In the genomic region with DNA sequence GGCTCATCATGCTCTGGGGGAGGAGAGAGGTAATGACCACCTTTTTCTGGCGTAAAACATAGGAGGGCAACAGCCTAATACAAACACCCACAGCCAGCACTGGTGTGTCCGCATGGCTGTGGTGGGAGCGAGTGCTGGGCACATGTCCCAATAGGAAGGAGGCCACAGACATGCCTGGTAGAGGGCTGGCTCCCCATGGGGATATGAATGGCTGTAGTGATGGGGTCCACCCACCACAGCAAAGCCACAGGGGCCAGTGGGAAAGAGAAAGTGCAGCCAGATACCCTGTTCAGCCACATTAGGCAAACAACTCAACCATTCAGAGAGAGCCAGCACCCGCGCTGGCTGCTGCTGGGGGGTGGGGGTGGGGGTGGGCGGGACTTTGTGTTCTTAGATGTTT, we compare ENCODE assay signal across 8 mouse cellular contexts.
DNase-seq lines count a peak whose midpoint lies in the region; ATAC-seq lines count a peak whose summit lies in the region.

No protein-coding gene starts in this region.

- peak; percentile 18 for DNase-seq in kidney, adult 9 months
- DNase-seq in kidney, postnatal 25 days, result no peak
- no peak for DNase-seq in urinary bladder, postnatal 10 days (ENCODE audit: low spot score)
- DNase-seq in kidney, postnatal 4 days, result no peak
- no peak for DNase-seq in thymus, postnatal 25 days

- ATAC-seq in common myeloid progenitor, adult 5-6 weeks (replicated peaks; ENCODE audit: low read depth, poor library complexity, severe bottlenecking), result peak; percentile 11; the same call in 1 of the 2 replicates
- peak; percentile 16 for ATAC-seq in granulocyte monocyte progenitor cell, adult 5-6 weeks (replicated peaks; ENCODE audit: poor library complexity, severe bottlenecking)
- peak; percentile 0; the same call in 1 of the 2 replicates for ATAC-seq in megakaryocyte progenitor cell, adult 5-6 weeks (replicated peaks; ENCODE audit: poor library complexity)
